Mouse (Mus musculus): Measurements from ENCODE around the gene Slc52a3.

Slc52a3 gene

DNA sequence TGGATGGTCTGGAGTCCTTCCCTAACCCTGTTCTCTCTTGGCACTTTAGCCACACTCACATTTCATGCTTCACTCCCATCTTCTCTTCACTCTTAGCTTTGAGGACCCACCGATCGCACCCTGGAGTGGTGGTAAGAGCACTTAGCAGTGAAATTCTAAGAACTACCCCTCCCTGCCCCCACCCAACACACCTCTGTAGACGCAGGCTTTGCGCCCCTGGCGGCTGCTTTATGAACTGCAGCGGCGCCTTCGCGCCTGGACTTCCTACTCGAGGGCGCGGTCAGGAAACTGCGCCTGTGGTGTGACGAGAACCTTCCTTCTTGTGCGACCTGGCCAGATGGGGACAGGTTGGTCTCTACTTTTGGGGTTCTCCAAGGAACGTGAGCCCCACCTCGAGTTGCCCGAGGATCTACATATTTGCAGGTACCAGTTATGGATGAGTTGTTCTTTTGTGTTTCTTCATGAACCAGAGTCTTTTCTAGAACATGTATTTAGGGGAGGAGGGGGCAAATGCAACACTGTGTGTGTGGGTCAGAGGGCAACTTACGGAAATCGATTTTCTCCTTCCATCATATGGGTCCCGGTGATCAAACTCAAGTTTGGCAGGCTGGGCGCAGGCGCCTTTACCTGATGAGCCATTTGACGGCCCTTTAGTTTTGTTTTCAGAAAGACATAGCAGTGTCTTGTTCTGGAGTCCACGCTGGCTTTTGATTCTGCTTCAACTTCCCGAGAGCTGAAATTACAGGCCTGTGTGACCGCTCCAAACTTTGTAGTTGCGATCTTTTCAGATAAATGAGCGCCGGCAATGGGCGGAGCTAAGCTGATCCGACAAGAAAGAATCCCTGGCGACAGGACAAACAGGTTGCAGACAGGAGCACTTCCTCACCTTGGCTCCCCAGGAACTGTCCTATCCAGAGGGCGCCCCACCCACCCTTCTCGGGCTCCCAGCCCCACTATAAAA is at the start of gene Slc52a3:
TSS of gene Slc52a3 (plus strand) at position 283 of the 961 bp plus-strand sequence.
- peak; percentile 95 for DNase-seq (ENCODE audit: low read depth, low spot score)

DNA sequence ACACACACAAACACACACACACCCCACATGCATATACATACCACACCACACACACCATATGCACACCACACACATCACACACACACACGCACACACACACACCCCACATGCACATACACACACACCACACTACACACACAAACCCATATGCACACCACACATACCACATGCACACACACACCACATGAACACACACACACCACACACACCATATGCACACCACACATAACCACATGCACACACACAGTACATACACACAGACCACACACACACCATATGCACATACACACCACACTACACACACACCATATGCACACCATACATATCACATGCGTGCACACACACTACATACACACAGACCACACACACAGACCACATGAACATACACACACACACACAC is 48.7 kb upstream of the Slc52a3 start:
- DNase-seq (ENCODE audit: low read depth, low spot score), result no peak

DNA sequence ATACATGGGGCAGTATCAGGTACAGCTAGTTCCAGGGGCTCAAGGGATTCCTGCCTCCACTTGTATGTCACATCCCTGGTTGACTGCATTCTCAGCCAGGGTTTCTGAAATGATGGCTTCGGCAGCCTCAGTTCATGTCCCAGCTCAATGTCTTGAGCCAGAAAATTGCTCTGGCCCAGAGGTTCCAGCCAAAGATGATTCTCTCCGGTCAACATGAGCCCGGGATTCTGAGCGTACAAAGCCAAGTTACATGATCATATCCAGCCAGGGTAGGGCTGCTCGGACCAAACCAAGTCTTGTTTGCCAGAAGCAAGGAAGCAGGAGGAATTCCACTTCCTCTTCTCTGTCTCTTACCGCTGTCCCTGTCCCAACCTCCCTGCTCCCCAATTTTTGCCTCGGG is 48.0 kb upstream of the Slc52a3 start:
- no peak for DNase-seq (ENCODE audit: low read depth, low spot score)

DNA sequence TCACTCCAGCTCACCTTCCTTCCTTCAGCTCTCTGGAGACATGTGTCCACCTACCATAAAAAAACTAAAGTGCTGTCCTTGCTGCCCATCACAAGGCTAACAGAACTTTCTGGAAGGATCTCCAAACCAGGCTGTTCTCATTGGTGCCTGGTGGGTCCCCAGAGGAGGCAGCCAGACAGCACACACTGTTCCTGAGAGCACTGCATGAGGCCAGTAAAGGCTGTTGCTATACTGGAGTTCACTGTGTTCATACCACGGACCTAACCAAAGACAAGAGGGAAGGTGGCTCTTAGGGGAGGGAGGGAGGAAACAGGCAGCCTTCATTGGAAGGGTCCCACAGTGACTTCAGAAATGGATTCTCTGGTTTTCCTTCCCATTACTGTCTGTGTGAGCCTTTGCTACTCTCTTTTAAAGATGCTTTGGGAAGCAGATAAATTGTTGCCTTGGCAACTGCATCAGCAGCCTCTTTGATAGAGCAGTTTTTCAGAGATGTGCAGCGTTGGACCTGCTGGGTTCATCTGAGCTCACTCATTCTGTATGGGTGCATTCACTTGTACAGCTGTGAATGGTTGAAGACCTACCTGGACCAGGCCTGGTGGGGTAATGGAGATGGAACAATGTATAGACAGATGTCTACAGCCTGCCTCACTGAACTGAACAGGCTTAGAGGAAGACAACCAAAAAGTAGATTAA is 47.1 kb upstream of the Slc52a3 start:
- no peak for DNase-seq (ENCODE audit: low read depth, low spot score)

DNA sequence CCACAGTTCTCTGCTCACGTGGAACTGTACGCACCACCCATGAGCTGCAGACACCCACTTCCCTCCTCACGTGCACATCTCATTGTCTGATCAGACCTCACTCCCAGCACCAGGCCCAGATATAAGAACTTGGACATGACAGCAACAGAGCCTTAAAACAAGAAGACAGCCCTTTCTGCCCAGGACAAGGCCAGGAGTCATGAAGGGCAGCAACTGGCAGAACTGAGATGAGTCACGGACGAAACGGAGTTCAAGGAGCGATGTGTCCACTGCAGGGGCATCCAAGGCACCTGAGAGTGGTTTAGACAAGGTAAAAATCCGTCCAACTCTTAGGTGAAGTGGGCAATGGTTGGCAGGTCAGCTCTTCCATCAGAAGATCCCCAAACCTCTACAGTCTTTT is 42.6 kb upstream of the Slc52a3 start:
- no peak for DNase-seq (ENCODE audit: low read depth, low spot score)

DNA sequence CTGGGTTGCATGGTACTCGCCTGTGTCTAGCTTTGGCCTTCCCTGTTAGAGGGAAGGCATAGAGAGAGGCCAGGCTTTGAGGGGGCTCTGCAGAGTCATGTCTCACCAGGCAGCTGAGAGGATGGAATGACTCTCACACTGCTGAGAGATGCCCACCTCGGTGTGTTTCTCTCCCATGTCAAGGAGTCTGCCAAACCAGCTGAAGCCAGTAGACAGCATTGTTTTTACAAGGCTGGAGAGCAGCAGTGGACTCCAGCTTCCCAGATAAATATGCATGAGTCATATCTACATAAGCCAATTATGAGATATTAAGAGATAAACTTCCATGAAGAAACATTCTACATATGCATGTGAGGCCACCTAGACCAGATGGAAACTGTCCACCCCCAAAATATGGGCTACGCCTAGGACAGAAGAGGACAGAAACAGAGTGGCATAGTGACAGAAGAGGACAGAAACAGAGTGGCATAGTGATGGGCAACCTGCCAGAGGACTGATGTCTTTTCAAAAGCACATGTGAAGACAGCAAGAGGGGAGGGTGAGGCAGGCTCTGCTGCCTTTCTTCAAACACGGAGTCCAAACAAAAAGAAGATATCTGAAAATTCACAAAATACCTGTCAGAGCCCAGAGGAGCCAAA is 39.7 kb upstream of the Slc52a3 start:
- no peak for DNase-seq (ENCODE audit: low read depth, low spot score)

DNA sequence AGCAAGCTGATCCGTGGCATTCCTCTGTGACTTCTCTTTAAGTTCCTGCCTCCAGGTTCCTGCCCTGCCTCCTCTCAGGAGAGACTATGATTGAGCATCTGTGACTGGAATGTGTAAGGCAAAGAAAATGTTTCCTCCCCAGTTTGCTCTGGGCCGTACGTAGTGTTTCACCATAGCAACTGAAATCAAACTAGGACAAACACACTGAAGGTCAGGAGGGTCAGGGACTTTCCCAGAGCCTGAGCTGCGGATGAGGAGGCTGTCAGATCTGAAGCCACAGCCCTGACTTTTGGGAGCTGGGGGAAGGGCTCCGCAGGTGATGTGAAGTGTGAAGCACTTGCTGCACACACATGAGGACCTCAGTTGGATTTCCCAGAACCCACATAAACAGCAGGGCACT is 37.0 kb upstream of the Slc52a3 start:
- peak; percentile 62 for DNase-seq (ENCODE audit: low read depth, low spot score)

DNA sequence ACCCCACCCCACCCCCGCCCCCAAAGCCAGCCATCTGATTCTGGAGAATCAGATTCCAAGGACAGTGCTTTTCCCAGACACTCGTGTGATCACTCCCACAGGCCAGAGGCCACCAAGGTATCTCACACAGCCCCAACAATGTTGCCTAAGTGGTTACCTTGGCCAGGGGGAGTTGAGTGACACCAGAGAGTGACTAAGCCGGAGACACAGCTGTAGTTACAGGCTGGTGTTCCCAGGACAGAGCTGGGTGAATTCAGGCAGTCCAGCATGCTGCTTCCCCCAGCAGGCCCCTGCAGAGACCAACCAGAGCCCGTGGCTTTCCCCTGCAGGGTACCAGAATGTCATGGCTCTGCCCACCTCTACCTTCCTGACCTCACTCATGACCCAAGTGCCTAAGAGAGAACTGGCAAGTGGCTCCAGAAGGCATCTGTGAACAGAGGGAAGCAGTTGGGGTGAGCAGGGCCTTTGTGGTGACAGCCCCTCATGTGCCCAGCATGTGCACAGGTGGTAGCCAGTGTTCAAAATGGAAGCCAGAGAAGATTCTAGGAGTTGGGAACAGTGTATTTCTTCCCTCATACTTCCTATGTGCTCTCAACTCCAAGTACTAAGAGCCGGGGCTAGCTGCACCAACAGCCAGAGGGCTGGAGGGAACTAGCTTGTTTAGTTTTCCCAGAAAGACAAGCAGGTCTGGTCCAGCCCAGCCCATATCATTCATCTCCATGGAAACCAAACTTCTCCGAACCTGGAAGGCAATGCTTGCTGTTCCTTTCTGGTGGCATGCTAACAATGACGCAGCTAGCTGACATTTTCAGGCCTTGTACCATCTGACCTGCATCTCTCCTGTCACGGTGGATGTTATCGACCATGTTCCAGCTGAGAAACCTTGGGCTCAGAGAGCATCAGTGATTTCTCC is 34.8 kb upstream of the Slc52a3 start:
- DNase-seq (ENCODE audit: low read depth, low spot score), result peak; percentile 32

DNA sequence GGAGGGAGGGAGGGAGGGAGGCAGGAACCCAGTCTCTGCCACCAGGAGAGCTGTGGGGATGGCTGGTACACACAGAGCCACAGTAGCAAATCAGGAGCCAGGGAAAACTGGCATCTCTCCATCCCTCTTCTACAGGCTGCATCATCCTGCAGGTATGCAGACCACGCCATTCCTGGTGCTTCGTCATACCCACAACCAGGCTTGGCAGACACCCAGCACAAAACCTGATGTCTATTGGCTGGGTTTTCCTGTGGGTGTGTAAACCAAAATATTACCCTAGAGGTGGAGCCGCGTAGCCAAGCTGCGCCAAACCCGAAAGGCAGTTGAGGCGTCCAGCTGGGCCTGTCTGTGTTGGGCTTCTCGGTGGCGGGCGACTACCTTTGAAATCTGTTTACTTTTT is 33.8 kb upstream of the Slc52a3 start:
- no peak for DNase-seq (ENCODE audit: low read depth, low spot score)

DNA sequence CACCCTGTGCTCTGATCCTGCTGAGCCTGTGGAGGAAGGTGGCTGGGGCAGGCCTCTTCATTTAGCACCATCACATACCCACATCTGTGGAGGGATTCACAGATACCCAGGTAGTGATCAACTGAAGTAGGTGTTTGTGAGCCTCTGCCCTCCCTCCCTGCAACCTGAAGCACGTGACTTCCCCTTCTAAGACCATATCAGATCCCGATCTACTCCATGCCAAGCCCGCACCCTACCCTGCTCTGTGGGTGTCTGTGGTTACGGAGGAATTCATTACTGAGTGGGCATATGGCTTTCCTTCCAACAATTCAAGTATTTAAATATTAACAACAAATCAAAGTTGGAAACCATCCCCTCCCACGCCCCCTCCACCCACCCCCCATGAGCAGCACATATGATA is 33.0 kb upstream of the Slc52a3 start:
- DNase-seq (ENCODE audit: low read depth, low spot score), result no peak

DNA sequence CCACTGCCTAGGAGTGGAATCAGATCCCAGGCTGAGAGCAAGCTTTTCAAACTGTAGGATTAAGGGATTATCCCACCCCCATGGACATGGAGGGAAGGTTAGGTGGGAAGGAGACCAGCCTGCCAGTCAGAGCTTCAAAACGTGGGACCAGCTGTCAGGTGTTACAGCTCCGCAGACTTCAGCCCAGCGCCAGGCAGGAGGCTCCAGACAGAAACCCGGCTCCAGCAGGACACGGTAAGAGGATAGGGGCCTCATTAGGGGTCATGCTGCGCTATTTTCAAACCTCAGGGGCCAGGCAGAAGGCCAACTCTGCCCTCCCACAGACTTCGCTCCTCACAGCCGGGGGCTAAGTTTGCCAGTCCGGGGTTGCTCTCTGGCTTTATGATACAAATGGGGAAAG is 32.3 kb upstream of the Slc52a3 start:
- DNase-seq (ENCODE audit: low read depth, low spot score), result no peak

DNA sequence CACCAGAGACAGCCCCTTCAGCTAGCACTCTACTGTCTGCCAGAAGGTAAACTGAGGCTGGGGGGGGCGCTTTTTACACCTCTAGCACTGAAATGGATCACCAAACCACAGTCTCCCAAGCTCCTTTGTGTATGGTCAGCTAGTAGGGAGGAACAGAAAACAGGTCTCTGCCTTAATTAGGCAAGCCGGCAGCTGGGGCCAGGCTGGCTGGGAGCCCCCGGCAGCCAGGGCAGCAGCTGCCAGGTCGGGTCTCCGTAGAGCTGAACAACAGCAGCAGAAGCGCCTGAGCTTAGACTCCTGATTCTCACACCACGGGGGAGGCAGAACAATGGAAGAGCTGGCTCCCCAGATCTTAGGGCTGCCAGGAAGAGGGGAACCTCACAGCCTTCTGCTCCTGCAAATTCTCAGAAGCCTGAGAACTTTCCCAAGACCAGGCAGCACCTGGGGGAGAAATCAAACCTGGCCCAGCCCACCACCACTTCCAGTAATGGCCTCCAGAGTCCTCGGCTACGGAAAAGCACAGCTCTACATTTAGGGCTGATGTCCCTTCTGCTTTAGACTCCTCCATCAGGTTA is 29.0 kb upstream of the Slc52a3 start:
- no peak for DNase-seq (ENCODE audit: low read depth, low spot score)

DNA sequence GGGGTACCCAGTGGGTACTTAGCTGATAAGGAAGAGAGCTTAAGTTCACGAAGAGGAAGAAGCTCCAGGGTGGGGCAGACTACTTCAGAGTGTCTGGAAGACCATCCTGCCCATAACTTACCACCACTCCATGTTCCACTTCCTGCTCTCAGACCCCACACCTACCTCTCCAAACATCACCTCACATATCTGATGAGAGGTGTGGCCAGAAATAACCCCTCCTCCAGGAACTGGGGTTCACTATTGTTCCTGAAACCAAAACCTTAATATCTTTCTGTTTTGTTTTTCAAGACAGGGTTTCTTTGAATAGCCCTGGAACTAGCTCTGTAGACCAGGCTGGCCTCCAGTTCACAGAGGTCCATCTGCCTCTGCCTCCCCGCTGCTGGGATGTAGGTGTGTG is 28.5 kb upstream of the Slc52a3 start:
- DNase-seq (ENCODE audit: low read depth, low spot score), result no peak

DNA sequence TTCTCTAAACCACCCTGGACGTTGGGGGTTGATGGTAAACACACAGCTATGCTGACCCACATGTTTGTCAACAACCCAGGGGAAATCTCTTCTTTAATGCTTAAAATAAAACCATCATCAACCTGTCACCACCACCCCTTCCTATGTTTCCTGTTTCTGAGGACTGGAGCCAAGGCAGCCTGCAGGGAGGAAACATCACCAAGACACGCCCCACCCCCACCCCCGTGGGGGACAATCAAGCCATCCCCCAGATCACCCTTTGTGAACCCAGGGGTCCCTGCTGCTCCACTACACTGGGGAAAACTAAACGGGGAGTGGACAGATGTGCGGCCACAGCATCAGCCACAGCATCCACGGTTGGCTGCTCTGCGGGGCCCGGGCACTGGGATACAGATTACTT is 27.9 kb upstream of the Slc52a3 start:
- DNase-seq (ENCODE audit: low read depth, low spot score), result no peak

DNA sequence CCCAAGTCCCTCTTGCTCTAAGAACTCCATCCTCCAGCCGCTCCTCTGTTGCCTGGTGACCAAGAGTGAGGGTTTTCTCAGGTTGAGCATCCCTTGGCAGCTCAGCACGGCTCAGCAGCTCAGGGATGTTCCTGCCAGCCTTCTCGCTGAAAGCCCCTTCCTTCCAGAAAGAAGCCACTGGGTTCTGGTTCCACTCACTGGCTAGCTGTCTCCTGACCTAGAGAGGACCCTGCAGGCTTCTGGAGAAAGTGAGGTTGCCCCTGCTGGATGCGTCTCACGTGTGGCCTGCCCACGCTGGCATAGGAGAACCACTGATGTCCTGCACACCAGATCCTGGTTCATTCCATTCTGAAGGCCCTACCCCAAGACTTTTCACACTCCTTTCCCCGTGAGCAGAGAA is 27.3 kb upstream of the Slc52a3 start:
- DNase-seq (ENCODE audit: low read depth, low spot score), result no peak

DNA sequence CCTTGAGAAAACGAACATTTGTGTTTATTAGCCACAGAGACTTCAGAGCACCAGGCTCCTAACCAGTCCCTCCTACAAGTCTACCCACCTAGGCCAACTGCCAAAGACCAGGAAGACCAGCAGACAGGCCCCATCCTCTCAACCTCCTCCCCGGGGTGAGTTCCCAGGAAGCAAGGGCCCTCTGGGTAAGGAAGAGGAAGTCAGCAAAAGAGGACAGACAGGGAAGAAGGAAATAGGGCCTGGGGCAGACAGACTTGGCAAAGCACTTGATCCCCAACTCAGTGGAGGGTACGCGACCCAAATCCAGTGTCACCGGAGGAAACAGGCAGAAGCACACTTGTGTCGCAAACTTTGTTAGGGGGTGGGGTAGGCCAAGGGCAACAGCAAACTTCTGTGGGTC is 26.9 kb upstream of the Slc52a3 start:
- DNase-seq (ENCODE audit: low read depth, low spot score), result no peak

DNA sequence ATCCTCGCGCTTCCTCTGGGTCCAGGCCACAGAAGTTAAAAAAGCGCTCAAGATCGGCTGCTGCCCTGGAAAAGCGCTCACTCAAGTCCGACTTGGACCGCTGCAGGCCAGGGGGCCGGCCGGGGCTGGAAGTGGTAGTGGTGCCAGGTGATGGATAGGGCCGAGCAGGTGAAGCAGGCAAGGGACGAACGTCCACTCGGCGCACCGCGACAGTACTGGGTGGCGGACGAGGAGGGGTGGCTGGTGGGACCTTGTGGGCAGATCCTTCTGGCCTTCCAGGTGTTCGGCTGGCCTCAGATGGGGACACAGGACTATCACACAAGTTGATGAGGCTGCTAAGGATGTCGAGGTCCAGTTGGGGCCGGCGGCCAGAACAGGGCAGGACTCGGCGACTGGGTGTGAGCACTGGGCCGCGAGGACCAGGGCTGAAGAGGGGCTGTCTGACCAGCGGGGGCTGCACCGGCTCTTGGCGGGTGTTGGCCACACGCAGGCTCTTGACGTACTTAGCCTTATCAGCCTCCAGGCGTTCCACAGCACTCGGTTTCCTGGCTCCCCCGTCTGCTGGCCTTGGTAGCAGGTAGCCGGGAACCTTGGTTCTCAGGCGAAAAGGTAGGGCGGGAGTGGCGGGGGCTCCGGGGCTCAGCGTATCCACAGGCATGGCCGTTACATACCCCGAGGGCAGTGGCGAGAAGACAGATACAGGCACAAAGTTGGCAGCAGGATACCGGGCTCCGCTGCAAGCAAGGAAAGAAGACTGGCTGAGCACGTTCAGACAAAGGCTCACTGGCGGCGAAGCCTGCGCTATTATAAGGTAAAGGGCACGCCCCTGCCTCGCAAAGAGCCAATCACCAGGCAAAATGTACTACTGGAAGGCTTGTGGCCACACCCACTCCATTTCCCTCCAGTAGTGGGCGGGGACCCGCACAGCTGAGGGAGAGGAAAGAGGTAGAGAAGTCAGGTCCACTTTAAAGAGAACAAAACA is 25.8 kb upstream of the Slc52a3 start:
- peak; percentile 97 for DNase-seq (ENCODE audit: low read depth, low spot score)

DNA sequence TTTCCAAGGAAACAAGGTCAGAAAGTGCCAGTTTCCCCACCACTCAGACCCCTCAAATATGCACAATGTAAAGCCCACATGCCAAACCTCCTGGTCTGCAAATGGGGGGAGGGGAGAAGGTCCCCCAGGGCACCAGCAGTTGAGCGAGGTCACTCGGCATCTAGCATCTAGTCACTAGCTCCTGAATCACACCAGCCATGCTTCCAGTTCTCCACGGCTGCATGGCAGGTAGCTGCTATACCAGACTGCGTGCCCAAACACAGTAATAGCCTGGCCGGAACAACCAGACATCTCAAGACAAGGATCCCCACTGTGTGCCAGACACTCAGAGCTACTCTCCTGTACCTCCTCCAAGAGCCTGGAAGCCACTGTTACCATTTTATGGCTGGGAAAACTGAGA is 24.6 kb upstream of the Slc52a3 start:
- DNase-seq (ENCODE audit: low read depth, low spot score), result no peak

DNA sequence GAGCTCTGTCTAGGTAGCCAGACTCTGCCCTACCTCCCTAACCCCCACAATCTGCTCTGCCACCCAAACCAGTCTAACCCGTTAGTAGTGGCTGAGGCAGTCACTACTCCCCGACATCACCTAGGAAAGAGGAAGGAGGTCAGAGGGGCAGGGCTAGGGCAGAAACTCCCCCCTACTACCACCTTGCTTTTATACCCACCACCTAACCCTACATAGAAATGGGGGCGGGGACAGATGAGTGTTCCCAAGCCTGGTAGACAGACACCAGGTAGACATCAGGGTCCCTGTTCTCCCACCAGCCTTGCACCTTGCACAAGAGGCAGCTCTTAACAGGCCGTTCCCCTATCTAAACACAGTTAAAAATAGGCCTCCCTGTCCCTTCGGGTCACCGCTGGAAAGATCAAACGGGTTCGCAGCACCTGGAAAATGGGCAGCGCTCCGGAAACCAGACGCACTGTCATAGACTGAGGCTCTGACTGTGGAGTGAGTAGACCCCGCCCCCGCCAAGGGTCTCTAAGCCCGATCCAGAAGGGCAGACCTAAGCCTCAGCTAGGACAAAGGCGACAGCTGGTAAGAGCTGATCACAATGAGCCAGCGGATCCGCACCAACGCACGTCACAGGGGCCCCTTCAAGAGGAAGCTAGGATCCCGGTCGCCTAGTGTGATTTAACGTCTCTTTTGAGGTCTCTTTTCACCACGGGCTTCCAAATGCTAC is 23.3 kb upstream of the Slc52a3 start:
- DNase-seq (ENCODE audit: low read depth, low spot score), result peak; percentile 78

All from ZHBTc4 (cell line).